Mouse (Mus musculus) hindbrain, embryonic 12.5 days (tissue): ENCODE measurements around the gene Pomt1. TPM values are rescaled to one million over a fixed set of nuclear protein-coding genes. Genes with fewer than 3 reads are reported as not detected.

Experiments used
- ATAC-seq: fragments of 200-750 bp; cut with Nextera tagmentation; 2 replicates; pipeline ENCODE4 v1.8.0; 2017; ENCODE audit warnings: moderate TSS enrichment; ENCODE audit not compliant: low FRiP score
- H3K27ac ChIP-seq: fragments of 300-500 bp; sonication (generic); 2 replicates; pipeline ENCODE4 v1.5.1; 2016; ENCODE audit warnings: mild to moderate bottlenecking
- H3K27me3 ChIP-seq: fragments of 300-500 bp; sonication (generic); 2 replicates; pipeline ENCODE4 v1.6.1; 2016; ENCODE audit warnings: mild to moderate bottlenecking
- H3K36me3 ChIP-seq: fragments of 300-500 bp; sonication (generic); 2 replicates; pipeline ENCODE4 v1.6.1; 2016; ENCODE audit warnings: mild to moderate bottlenecking
- H3K4me1 ChIP-seq: fragments of 300-500 bp; sonication (generic); 2 replicates; pipeline ENCODE4 v1.6.1; 2016
- H3K4me2 ChIP-seq: fragments of 300-500 bp; sonication (generic); replicated peaks from 2 replicates; pipeline ENCODE4 v1.6.1; 2016; ENCODE audit warnings: mild to moderate bottlenecking
- H3K4me3 ChIP-seq: fragments of 300-500 bp; sonication (generic); 2 replicates; pipeline ENCODE4 v1.5.1; 2016; ENCODE audit warnings: mild to moderate bottlenecking
- H3K9ac ChIP-seq: fragments of 300-500 bp; sonication (generic); 2 replicates; pipeline ENCODE4 v1.6.1; 2016; ENCODE audit warnings: mild to moderate bottlenecking, moderate library complexity
- H3K9me3 ChIP-seq: fragments of 300-500 bp; sonication (generic); replicated peaks from 2 replicates; pipeline ENCODE4 v1.6.1; 2016; ENCODE audit warnings: mild to moderate bottlenecking
- WGBS: fragments of 180-500 bp; shearing (Covaris S2); methylation state at CpG from one replicate; pipeline ENCODE4 v1.1.7; 2016; 5-methylcytosine and 5-hydroxymethylcytosine counted together
- polyA plus RNA-seq: library from polyadenylated mRNA; unstranded; fragments of >200 nt; fragmentation: Nextera tagmentation; extraction: Ambion mirVana; gene quantifications from 2 replicates; pipeline ENCODE4 v1.2.1, GENCODE M21; 2016

The Pomt1 gene
- polyA plus RNA-seq: 25.5 and 25.9 TPM in 2 replicates

DNA sequence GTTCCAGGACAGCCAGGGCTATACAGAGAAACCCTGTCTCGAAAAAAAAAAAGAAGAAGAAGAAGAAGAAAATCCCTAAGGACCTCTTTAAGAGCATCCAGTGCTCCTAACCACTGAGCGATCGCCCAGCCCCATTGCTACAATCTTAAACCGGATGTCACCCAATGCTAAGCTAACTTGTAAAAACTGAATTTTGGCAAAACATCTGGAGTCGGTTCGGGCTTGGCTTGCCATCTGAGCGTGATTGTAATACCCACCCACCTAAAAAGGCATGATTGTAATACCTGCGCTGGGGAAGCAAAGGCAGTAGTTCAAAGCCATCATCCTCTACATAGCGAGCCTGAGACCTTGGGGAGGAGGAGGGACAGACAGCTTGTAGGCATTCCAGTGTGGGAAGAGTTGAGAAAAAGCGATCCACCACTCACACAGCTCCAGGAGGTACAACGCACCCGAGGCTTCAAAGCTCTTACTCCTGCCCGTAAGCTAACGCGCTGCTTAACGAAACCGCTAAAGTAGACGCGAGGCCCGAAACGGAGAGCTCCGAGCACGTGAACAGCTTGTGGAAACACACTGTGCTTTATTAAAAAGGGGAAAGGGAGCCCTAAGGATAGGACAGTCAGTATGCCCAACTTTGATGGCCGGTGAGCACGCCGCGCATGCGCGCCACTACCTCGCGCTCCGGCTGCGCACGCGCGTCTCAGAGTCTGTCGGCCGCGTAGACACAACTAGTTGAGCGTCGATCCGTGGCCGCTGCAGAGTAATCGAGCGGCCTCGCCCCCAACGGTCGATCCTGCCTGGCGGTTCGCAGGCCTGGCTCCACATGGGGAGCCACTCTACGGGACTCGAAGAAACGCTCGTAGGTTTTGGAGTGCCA lies at the start of gene Pomt1:
Gene Pomt1 (plus strand): TSS at position 705 of the 874 bp plus-strand sequence.
- peak within 1 kb of the TSS; percentile 52 for H3K4me3 ChIP-seq
- no peaks in the 10 kb centered on the region for H3K9me3 ChIP-seq
- peak within 1 kb of the TSS; percentile 77 for H3K27ac ChIP-seq
- H3K4me2 ChIP-seq: peak within 1 kb of the TSS; percentile 68
- peaks cover 22% of the 10 kb centered on the region for H3K4me1 ChIP-seq
- WGBS: under 1% methylated on average over 54 of the region's 54 CpGs
- H3K9ac ChIP-seq: peak within 1 kb of the TSS; percentile 68
- H3K27me3 ChIP-seq: no peaks in the 10 kb centered on the region
- peak; percentile 89 for ATAC-seq
- H3K36me3 ChIP-seq: peaks cover 31% of the 10 kb centered on the region

GRCm38 (mm10) chr2:32187019-32187551 lies 49.3 kb upstream of the Pomt1 start:
- no peak for ATAC-seq
- H3K4me3 ChIP-seq: no peak overlapping the region
- no peak overlapping the region for H3K27ac ChIP-seq
- peaks cover 14% of the 10 kb centered on the region for H3K4me1 ChIP-seq
- WGBS: 98% methylated on average over 13 of the region's 13 CpGs
- no peak overlapping the region for H3K4me2 ChIP-seq
- no peak overlapping the region for H3K9ac ChIP-seq
- no peaks in the 10 kb centered on the region for H3K27me3 ChIP-seq
- H3K36me3 ChIP-seq: peaks cover 84% of the 10 kb centered on the region
- H3K9me3 ChIP-seq: no peaks in the 10 kb centered on the region

DNA sequence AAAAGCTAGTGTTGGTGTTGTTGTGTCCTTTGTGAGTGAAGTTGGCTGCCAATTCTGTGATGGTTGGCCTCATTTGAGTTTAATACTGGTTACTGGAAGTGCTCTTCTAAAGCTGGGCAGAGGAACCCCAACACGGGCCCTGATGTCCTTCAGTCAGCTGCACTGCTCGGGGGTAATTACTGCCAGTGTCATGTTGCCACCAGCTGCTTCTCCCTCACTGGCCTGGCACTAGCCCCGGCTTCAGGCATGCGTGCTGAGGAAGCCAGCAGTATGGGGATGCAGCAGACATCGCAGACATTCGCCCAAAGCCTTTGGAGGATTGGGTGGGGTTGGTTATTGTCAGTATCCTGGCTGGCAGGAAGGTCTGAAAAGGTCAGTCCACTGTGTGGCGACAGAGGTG lies 48.7 kb upstream of the Pomt1 start:
- Histone ChIP-seq H3K4me2 (no peak overlapping the region), H3K9me3 (no peaks in the 10 kb centered on the region), H3K36me3 (peaks cover 89% of the 10 kb centered on the region), H3K4me3 (no peak overlapping the region), H3K27ac (no peak overlapping the region), H3K9ac (no peak overlapping the region), H3K27me3 (no peaks in the 10 kb centered on the region), H3K4me1 (peaks cover 8% of the 10 kb centered on the region)
- 90% methylated on average over 7 of the region's 7 CpGs for WGBS
- ATAC-seq: no peak

DNA sequence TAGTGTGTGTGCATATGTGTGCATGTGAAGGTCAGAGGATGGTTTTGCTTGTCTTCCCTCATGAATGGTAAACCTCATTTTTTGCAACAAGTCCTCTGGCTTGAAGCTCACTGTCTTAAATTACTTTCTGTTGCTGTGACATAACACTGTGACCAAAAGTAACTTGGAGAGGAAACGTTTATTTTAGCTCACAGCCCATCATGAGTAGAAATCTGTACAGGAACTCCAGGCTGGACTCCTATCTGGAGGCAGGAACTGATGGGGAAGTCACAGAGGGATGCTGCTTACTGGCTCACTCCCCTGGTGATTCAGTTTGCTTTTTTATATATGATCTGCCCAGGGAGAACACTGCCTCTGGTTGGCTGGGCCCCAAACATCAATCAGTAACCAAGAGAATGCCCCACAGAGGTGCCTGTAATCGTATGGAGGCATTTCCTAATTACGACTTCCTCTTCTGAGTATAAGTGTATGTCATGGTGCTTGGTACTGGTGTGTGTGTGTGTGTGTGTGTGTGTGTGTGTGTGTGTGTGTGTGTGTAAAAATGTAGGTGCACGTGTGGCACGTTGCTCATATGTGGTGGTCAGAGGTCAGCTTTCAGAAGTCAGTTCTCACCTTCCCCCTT lies 47.2 kb upstream of the Pomt1 start:
- Histone ChIP-seq H3K9ac (no peak overlapping the region), H3K27ac (no peak overlapping the region), H3K4me1 (no peaks in the 10 kb centered on the region), H3K36me3 (peaks cover 89% of the 10 kb centered on the region), H3K4me3 (no peak overlapping the region), H3K9me3 (no peaks in the 10 kb centered on the region), H3K27me3 (no peaks in the 10 kb centered on the region), H3K4me2 (no peak overlapping the region)
- ATAC-seq: no peak
- WGBS: 92% methylated on average over 4 of the region's 5 CpGs

DNA sequence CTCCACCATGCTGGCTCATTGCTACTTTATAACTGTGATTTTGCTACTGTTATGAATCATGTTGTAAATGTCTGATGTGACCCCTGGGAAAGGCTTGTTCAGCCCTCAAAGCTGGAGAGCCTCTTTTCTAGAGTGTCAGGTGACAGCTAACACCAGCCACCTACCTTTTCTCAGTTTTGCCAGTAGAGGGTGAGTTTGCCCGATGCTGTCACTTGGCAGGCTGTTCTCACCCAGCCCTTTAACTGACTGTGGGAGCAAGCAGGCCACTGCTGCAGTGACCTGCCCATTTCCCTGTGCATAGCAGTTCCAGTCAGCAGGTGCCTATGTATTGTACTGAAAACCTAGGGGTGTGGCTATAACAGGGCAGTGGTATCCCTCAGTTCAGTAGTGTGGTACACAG lies 45.8 kb upstream of the Pomt1 start:
- peaks cover 91% of the 10 kb centered on the region for H3K36me3 ChIP-seq
- H3K27me3 ChIP-seq: no peaks in the 10 kb centered on the region
- WGBS: 83% methylated on average over 1 of the region's 1 CpGs
- H3K27ac ChIP-seq: no peak overlapping the region
- H3K4me2 ChIP-seq: no peak overlapping the region
- no peak overlapping the region for H3K4me3 ChIP-seq
- no peak overlapping the region for H3K9ac ChIP-seq
- no peaks in the 10 kb centered on the region for H3K9me3 ChIP-seq
- no peak for ATAC-seq
- H3K4me1 ChIP-seq: no peaks in the 10 kb centered on the region

DNA sequence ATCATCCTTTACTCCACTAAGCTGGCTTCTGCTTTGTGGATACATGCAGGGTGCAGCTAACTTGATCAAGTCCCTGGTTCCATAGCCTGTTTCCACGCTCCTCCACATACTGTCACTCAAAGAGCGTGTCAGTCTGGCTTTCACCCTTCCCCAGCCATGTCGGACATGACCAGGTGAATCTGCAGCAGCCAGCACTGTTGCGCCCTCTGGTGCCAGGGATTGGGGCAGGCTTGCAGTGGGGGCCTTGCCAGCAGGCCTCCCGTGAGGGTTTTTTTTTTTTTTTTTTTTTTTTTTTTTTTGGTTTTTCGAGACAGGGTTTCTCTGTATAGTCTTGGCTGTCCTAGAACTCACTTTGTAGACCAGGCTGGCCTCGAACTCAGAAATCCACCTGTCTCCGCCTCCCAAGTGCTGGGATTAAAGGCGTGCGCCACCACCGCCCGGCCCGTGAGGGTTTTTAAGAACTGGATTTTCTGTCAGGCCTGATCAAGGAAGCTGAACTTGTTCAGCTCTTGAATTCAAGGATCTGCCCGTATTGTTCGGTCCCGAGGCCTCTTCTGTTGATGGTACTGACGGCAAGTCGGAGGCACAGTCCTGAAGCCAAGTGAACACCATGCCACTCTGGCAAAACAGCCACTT lies 44.4 kb upstream of the Pomt1 start:
- Histone ChIP-seq H3K4me3 (no peak overlapping the region), H3K27me3 (no peaks in the 10 kb centered on the region), H3K9me3 (no peaks in the 10 kb centered on the region), H3K9ac (no peak overlapping the region), H3K27ac (no peak overlapping the region), H3K4me2 (no peak overlapping the region), H3K36me3 (peaks cover 91% of the 10 kb centered on the region), H3K4me1 (no peaks in the 10 kb centered on the region)
- WGBS: 87% methylated on average over 17 of the region's 18 CpGs
- no peak for ATAC-seq

DNA sequence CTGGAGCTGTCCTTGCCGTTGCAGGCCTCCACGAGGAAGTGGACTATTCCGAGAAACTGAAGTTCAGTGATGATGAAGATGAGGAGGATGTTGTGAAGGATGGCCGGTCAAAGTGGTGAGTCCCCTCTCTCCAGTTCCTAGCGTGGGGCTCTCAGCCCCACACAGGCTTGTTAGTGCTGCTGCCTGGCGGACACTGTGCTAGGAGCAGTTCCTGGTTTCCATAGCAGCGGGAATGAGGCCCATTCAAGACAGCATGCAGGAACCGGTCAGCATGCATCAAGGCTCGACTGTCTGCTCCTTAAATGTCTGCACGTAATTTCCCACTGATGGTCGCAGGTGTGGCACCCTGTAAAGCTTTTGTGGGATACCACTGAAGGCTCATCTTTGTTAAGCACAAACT lies 37.4 kb upstream of the Pomt1 start:
- H3K4me1 ChIP-seq: no peaks in the 10 kb centered on the region
- no peaks in the 10 kb centered on the region for H3K27me3 ChIP-seq
- no peak overlapping the region for H3K4me2 ChIP-seq
- WGBS: 74% methylated on average over 11 of the region's 11 CpGs
- H3K9ac ChIP-seq: no peak overlapping the region
- no peaks in the 10 kb centered on the region for H3K9me3 ChIP-seq
- ATAC-seq: no peak
- H3K36me3 ChIP-seq: peaks cover 99% of the 10 kb centered on the region
- no peak overlapping the region for H3K4me3 ChIP-seq
- no peak overlapping the region for H3K27ac ChIP-seq

GRCm38 (mm10) chr2:32200033-32200432 lies 36.4 kb upstream of the Pomt1 start:
- no peak for ATAC-seq
- Histone ChIP-seq H3K27me3 (no peaks in the 10 kb centered on the region), H3K9ac (no peak overlapping the region), H3K4me2 (no peak overlapping the region), H3K9me3 (no peaks in the 10 kb centered on the region), H3K4me3 (no peak overlapping the region), H3K4me1 (no peaks in the 10 kb centered on the region), H3K36me3 (peaks cover 98% of the 10 kb centered on the region), H3K27ac (no peak overlapping the region)
- WGBS: 94% methylated on average over 4 of the region's 4 CpGs

DNA sequence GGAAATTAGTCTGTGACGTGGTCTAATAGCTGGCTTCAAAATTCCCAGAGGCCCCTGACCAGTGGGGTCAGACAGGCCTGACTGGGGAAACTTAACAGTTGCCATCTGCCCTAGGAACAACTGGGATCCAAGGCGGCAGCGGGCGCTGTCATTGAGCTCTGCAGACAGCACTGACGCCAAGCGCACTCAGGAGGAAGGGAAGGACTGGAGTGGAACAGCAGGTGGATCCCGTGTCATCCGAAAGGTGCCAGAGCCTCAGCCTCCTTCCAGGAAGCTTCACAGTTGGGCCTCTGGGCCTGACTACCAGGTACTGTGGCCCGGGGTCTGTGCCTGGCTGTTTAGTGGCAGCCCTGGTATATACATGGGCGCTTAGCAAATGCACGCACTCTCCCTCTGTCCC lies 35.7 kb upstream of the Pomt1 start:
- Histone ChIP-seq H3K27ac (no peak overlapping the region), H3K4me3 (no peak overlapping the region), H3K36me3 (peaks cover 98% of the 10 kb centered on the region), H3K27me3 (no peaks in the 10 kb centered on the region), H3K9me3 (no peaks in the 10 kb centered on the region), H3K9ac (no peak overlapping the region), H3K4me1 (no peaks in the 10 kb centered on the region), H3K4me2 (no peak overlapping the region)
- WGBS: 84% methylated on average over 11 of the region's 11 CpGs
- no peak for ATAC-seq

GRCm38 (mm10) chr2:32201527-32201926 lies 34.9 kb upstream of the Pomt1 start:
- Histone ChIP-seq H3K4me1 (no peaks in the 10 kb centered on the region), H3K9me3 (no peaks in the 10 kb centered on the region), H3K27ac (peak overlapping the region; percentile 5; the same call in 1 of the 2 replicates), H3K27me3 (no peaks in the 10 kb centered on the region), H3K4me2 (no peak overlapping the region), H3K36me3 (peaks cover 98% of the 10 kb centered on the region), H3K9ac (no peak overlapping the region), H3K4me3 (no peak overlapping the region)
- 80% methylated on average over 7 of the region's 7 CpGs for WGBS
- ATAC-seq: peak; percentile 69

GRCm38 (mm10) chr2:32203853-32204252 lies 32.5 kb upstream of the Pomt1 start:
- peaks cover 99% of the 10 kb centered on the region for H3K36me3 ChIP-seq
- H3K9me3 ChIP-seq: no peaks in the 10 kb centered on the region
- no peaks in the 10 kb centered on the region for H3K27me3 ChIP-seq
- no peak for ATAC-seq
- 96% methylated on average over 13 of the region's 13 CpGs for WGBS
- H3K27ac ChIP-seq: no peak overlapping the region
- H3K9ac ChIP-seq: no peak overlapping the region
- no peaks in the 10 kb centered on the region for H3K4me1 ChIP-seq
- no peak overlapping the region for H3K4me3 ChIP-seq
- H3K4me2 ChIP-seq: no peak overlapping the region

GRCm38 (mm10) chr2:32207682-32208081 lies 28.7 kb upstream of the Pomt1 start:
- H3K27me3 ChIP-seq: no peaks in the 10 kb centered on the region
- H3K9me3 ChIP-seq: no peaks in the 10 kb centered on the region
- H3K9ac ChIP-seq: no peak overlapping the region
- no peak for ATAC-seq
- no peak overlapping the region for H3K27ac ChIP-seq
- 95% methylated on average over 1 of the region's 1 CpGs for WGBS
- H3K4me3 ChIP-seq: no peak overlapping the region
- H3K4me1 ChIP-seq: no peaks in the 10 kb centered on the region
- H3K4me2 ChIP-seq: no peak overlapping the region
- peaks cover 99% of the 10 kb centered on the region for H3K36me3 ChIP-seq
